Mouse (Mus musculus) brain, embryonic 18.5 days (tissue): ENCODE results near the gene Scp2d1.
"Not testable (repeated sequence)": the region's sequence is repeated elsewhere in the genome, so short reads cannot be mapped to it uniquely, and the experiment has no call there.

Source experiments
- DNase-seq: peaks from one replicate; pipeline ENCODE4 v3.0.0-alpha.2; 2012; ENCODE audit warnings: low read depth, low spot score

Gene Scp2d1

GRCm38 (mm10) chr2:144823356-144823755 lies at the start of gene Scp2d1:
Gene Scp2d1 (plus strand): TSS chr2:144823656.
- not testable (repeated sequence) for DNase-seq

GRCm38 (mm10) chr2:144774636-144775160 lies 48.8 kb upstream of the Scp2d1 start:
- no peak for DNase-seq

- DNase-seq, result no peak
These were observed 47.8 kb upstream of the Scp2d1 start for GRCm38 (mm10) chr2:144775626-144776025.

- DNase-seq, result no peak
These were observed 44.2 kb upstream of the Scp2d1 start for GRCm38 (mm10) chr2:144779263-144779662.

- no peak for DNase-seq
These were observed 42.7 kb upstream of the Scp2d1 start for GRCm38 (mm10) chr2:144780731-144781130.

- DNase-seq, result no peak
These were observed 41.6 kb upstream of the Scp2d1 start for GRCm38 (mm10) chr2:144781871-144782270.

- DNase-seq, result no peak
These were observed 41.0 kb upstream of the Scp2d1 start for GRCm38 (mm10) chr2:144782481-144782880.

GRCm38 (mm10) chr2:144783190-144783589 lies 40.3 kb upstream of the Scp2d1 start:
- DNase-seq, result no peak

- DNase-seq, result no peak
These were observed 39.6 kb upstream of the Scp2d1 start for GRCm38 (mm10) chr2:144783831-144784230.

- DNase-seq, result no peak
These were observed 31.7 kb upstream of the Scp2d1 start for GRCm38 (mm10) chr2:144791671-144792294.

GRCm38 (mm10) chr2:144797515-144797914 lies 25.9 kb upstream of the Scp2d1 start:
- DNase-seq, result no peak

GRCm38 (mm10) chr2:144807766-144808754 lies 15.4 kb upstream of the Scp2d1 start:
- DNase-seq, result no peak

GRCm38 (mm10) chr2:144828457-144828985 lies 5.1 kb downstream of the Scp2d1 start:
- DNase-seq, result no peak

GRCm38 (mm10) chr2:144836667-144837311 lies 13.3 kb downstream of the Scp2d1 start:
- DNase-seq, result no peak

- DNase-seq, result no peak
These were observed 13.8 kb downstream of the Scp2d1 start for GRCm38 (mm10) chr2:144837312-144837679.

GRCm38 (mm10) chr2:144868827-144869226 lies 45.4 kb downstream of the Scp2d1 start:
- no peak for DNase-seq
